Mouse (Mus musculus) heart, adult 8-10 months (tissue): ENCODE measurements around the gene Vmn2r89. TPM values are rescaled to one million over a fixed set of nuclear protein-coding genes. Genes with fewer than 3 reads are reported as not detected.
"Not testable (repeated sequence)": the region's sequence is repeated elsewhere in the genome, so short reads cannot be mapped to it uniquely, and the experiment has no call there.

ENCODE experiments used
- DNase-seq: peaks from one replicate; pipeline ENCODE4 v3.0.0; 2022; ENCODE audit warnings: low spot score
- total RNA-seq, 4 experiments: library from RNA; stranded (reverse); gene quantifications; 2 replicates each; pipeline ENCODE4 v1.2.4; 2022

Gene Vmn2r89
- not detected for total RNA-seq

- DNase-seq, result not testable (repeated sequence)
These were observed at the start of gene Vmn2r89 for GRCm38 (mm10) chr14:51451557-51451956. TSS of gene Vmn2r89 (plus strand) at chr14:51451857.

- DNase-seq, result no peak
These were observed 41.1 kb upstream of the Vmn2r89 start, which contains the start of gene Vmn2r88 for GRCm38 (mm10) chr14:51410520-51410919. TSS of gene Vmn2r88 (plus strand) at chr14:51410820.

- DNase-seq, result no peak
These were observed 27.8 kb upstream of the Vmn2r89 start for GRCm38 (mm10) chr14:51423885-51424284.

DNA sequence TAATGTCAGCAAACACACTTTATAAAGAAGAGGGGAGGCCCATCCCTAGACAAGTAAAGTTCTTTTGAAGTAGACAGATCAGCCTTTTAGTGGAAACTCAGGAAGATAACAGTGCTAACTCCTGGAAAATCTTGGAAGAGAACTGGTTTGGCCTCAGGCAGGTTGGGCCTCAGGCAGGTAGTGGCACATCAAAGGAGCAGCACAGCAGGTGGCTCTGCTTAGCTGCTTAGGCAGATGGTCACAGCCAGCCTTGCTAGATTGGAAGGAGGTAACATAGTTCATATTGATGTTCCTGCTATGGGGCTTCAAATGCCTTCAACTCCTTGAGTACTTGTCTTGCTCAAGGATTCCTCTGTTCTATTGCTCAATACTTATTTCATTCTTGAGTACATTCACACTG is 21.5 kb upstream of the Vmn2r89 start:
- not testable (repeated sequence) for DNase-seq

GRCm38 (mm10) chr14:51434546-51434945 is 17.1 kb upstream of the Vmn2r89 start:
- DNase-seq, result no peak

DNA sequence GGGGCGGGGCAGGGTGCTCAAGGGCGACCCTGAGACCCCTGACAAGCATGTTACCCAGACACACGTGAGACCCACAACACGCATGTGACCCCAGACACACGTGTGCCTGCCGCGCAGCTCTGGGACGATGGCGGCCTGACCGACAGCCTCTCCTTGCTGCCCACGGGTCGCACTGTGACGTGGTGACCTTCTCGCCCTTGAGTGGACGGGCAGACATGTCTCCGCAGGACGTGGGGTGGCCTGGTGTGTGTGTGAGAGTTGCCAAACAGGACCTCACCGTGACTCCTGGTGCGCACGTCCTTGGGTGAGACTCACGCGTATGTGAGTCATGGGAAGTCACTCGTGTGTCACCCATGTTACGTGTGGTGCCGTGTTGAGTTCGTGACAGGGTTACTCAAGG is 16.6 kb upstream of the Vmn2r89 start:
- DNase-seq, result no peak

- no peak for DNase-seq
These were observed 12.7 kb upstream of the Vmn2r89 start for GRCm38 (mm10) chr14:51438955-51439354.

DNA sequence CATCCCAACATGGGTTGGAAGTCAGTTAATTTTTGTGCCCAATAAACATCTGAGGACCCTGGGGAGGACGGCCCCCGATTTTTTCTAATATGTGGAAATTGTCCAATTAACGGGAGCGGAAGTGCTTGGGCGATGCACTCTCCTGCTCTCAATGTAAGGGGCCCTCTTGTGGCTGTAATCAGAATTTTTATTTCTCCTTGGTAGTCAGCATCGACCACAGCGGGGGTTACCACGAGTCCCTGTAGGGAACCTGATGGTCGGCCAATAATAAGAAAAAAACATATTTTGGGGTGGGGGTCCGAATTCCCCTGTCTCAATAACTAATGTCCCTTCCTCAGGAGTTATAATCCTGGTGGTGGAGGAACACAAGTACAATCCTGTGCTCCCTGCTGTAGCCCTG is 28.6 kb downstream of the Vmn2r89 start:
- not testable (repeated sequence) for DNase-seq

GRCm38 (mm10) chr14:51481332-51482015 is 29.8 kb downstream of the Vmn2r89 start:
- peak; percentile 21 for DNase-seq

- DNase-seq, result no peak
These were observed 30.5 kb downstream of the Vmn2r89 start for GRCm38 (mm10) chr14:51482051-51482715.

DNA sequence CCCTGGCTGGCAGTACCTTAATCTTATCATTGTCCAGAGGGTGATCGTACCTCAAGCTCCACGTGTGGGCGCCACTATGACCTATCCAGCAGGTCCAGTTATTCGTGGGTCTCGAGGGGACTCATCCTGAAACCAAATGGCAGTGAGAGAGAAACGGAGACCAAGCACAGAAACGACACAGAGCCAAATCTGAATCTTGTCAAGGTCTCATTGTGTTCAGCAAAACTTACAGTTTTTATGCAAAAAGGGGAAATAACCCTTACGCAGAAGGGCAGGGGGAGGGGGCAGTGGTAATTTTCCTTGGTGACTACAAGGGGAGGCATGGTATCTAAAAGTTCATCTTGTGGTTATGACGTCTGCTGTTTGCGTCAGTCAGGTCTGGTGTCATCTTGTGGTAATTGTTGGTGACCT is 31.3 kb downstream of the Vmn2r89 start:
- DNase-seq, result not testable (repeated sequence)

- DNase-seq, result no peak
These were observed 32.0 kb downstream of the Vmn2r89 start for GRCm38 (mm10) chr14:51483671-51484070.

GRCm38 (mm10) chr14:51486111-51486510 is 34.5 kb downstream of the Vmn2r89 start:
- no peak for DNase-seq

- DNase-seq, result no peak
These were observed 44.1 kb downstream of the Vmn2r89 start for GRCm38 (mm10) chr14:51495781-51496180.

DNA sequence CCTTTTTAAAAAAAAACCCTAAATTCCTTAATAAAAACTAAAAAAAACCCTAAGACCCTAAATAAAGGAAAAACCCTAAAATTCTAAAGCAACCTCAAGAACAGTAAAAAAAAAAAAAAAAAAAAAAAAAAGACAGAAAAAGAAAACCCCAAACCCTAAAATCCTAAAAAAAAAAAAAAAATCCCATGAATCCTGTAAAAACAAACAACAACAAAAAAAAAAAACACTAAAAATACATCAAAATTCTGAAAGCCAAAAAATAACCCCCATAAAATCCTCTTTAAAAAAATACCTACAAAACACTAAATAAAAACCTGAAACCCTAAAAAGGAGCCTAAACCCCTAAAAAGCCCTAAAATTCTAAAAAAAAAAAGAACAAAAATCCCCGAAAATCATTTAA is 45.3 kb downstream of the Vmn2r89 start:
- DNase-seq, result no peak

GRCm38 (mm10) chr14:51497958-51498357 is 46.3 kb downstream of the Vmn2r89 start:
- DNase-seq, result no peak

DNA sequence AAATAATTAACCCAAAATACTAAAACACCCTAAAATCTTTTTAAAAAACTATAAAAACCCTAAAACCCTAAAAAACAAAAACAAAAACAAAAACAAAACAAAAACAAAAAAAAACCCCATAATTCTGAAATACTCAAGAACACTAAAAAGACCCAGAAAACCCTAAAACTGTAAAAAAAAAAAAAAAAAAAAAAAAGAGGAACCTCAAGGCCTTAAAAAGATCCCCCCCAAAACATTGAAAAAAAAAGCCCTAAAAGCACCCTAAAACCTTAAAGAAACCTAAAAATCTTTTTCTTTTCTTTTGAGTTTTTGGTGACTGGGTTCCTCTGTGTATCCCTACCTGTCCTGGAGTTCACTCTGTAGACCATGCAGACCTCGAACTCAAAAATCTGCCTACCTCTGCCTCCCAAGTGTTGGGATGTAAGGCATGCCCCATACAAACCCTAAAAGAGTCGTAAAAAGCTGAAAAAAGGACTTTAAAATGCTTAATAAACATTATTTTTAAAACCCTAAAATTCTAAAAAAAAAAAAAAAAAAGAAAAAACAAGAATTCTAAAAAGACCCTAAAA is 48.1 kb downstream of the Vmn2r89 start:
- no peak for DNase-seq

- no peak for DNase-seq
These were observed 48.8 kb downstream of the Vmn2r89 start for GRCm38 (mm10) chr14:51500461-51500860.

- DNase-seq, result no peak
These were observed 55.8 kb downstream of the Vmn2r89 start for GRCm38 (mm10) chr14:51507416-51507815.
